Mouse (Mus musculus) frontal cortex, postnatal 25 days (tissue): ENCODE measurements around the gene Cp.
"Not testable (repeated sequence)": the region's sequence is repeated elsewhere in the genome, so short reads cannot be mapped to it uniquely, and the experiment has no call there.

Source experiments
- DNase-seq, 2 experiments: peaks; one replicate each; pipeline ENCODE4 v3.0.0; 2022; ENCODE audit warnings: low spot score in 2 of 2

Cp gene

DNA sequence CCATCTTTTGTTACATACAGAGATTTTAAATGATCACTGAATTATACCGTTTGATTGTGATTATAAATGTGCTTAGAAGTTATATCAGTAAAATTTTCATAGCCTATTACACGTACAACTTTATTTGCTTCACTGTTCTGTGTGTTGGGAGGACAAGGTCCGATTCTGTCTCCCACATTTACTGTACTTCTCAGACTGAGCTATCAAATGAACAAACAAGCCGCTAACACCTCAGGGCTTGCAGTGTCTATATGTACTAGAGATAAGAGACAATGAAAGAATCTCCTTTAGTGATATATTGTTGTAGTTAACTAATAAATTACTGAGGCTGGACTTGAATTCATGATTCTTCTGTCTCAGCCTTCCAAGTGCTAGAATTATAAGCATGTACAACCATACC lies 50.4 kb downstream of the Cp start:
- DNase-seq, result no peak

DNA sequence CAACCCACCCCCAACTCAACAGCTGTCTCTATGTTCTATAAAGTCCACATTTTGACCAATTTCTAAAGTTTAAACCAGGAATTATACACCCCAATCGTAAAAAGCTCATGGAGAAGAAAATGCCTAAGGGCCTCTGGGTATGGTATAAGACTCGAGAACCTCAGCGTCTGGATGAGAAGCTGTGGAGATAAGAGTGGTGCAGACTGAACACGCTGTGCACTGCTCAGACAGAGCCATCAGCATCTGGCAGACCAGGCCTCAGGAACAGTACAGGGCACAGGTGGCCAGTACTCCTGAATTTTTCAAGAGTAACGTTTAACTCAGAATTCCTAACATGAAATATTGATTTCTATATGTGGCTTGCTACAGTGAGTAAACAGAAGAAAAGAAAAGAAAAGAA lies 50.9 kb downstream of the Cp start:
- no peak for DNase-seq

DNA sequence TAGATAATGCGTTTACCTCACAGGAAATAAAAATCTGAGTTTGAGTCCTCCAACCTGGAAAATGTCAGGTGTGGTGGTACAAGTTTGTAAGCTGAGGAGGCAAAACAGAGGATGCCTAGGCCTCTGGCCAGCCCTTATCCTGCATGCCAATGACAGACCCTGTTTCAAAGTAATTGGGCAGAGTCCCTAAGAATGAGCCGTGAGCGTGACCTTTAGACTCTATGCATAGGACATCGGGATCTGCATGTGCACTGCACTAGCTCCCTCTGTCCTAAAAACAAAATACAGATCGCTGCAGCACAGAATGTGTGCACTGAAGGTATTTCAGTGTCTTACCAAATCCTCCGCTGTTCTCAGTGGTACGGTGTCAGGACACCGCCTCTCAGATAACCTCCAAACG lies 53.6 kb downstream of the Cp start:
- DNase-seq, result no peak

DNA sequence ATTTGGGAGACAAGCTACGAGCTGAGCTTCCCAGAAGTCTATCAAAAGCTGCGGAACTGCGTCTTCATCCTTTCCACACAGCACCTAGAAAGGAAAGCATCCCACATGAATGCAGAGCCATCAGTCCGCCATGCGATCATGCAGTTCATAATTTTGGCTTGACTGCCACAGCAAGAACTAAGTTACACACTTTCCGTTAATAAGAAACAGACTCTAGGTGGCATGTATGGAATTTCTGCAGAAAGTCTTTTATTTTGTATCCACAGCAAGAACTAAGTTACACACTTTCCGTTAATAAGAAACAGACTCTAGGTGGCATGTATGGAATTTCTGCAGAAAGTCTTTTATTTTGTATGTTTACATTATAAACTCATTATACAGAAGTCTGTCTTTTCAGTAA lies 54.1 kb downstream of the Cp start:
- DNase-seq, result not testable (repeated sequence)

DNA sequence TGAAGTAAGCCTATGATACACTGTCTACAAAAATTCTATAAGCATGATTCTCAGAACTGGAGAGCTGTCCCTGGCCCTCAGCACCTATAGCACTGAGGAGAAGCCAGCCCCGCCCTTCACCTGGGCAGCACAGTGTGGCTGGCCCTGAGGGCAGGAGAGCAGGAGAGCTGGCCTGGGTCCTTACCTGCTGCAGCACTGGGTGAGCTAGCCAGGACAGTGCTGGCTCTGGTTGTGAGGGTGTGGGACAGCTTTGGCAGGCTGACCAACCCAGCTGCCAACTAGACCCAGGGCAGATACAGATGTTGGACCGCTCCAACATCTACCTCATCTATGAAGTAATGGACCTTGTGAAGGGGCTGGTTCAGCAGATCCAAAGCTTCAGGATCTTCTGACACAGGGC lies 57.6 kb downstream of the Cp start:
- no peak for DNase-seq

DNA sequence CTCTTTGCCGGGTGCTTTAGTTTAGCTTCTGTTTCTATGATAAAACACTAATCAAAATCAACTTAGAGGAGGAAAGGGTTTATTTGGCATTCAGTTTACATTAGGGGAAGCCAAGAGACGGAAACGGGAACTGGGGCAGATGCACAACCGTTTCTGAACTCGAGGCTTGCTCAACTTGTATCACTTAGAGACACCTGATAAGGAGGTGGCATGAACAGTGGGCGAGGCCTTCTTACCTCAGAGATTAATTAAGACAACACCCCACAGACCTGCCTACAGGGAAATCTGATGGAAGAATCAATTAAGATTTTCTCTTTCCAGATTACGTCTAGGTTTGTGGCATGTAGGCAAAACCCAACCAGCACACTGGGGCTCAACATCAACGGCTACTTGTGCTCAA lies 61.2 kb downstream of the Cp start:
- no peak for DNase-seq

DNA sequence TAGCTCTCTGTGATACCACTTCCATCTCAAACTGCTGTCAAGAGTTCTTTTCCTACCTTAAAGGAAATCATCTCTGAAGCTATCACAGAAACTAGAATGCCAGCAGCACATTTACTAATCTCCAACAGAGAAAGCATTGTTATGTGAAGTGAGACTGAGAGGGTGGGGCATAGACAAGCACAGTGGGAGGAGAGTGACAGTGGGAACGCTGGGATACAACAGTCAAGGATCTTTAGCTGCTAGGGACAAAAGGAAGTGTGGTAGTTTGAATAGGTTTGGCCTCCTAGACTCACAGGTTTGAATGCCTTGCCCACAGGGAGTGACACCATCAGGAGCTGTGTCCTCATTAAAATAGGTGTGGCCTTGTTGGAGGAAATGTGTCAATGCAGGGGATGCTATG lies 67.0 kb downstream of the Cp start:
- no peak for DNase-seq

DNA sequence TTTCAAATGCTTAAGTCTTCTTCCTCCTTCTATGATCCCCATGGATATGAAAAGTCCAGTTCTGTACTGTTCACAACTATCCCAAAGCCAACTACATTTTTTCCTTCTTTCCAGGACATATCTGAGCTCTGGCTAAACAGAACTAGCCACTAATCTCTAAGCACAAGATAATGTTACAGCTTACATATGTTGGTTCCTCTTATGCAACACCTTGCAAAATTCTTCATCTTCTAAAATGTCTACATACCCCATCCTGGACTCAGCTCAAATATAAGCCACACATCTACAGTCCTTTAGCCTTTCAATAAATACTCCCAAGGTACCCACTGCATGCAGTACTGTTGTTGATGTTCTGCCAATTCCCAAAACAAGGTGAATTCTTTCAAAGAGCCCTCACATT lies 69.6 kb downstream of the Cp start:
- no peak for DNase-seq

DNA sequence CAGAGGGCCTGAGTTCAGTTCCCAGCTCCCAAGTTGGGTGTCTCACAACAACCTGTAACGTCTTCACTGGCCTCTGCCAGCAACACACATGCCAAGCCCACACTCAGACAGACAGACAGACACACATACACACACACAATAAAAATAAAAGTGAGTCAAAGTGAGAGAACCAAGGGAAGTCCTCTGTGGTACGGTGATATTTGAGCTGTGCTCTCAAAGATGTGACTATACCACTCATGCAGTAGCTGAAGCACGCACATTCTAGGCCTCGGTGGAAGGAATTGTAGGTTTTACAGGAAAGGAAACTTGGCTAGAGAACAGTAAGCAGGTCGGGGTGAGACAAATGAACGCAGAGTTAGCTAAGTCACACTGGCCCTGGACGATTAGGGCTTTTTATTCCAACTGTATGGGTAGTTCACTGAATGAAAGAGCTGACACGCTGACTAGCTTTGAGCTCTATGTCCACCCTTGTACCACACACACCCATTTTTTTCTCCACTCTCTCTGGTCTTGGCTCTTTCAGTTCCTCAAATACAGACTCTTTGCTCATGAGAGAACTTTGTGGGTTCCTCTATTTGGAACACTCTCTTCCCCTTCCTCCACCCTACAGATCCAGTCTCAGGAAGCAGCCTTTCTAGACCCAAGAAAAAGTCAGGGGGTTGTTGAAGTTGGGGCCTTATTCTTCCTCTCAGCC lies 70.3 kb downstream of the Cp start:
- no peak for DNase-seq

DNA sequence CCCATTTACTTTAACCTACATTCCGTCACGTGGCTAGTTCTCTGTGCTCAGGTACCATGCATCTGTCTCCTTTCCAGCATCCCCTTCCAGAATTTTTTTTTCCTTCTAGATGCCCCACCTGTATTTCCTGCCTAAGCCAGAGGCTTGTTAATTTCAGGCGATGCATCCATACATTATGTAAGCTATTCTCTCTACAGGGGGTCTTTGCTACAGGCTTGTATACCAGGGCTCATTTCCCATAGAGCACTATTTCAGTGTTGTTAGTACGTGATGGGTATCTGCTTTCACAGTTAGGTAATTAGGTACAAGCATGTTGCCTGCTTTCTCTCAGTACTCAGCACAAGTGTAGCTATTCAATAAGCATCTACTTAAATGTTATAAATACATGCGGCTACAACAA lies 70.9 kb downstream of the Cp start:
- DNase-seq, result no peak

DNA sequence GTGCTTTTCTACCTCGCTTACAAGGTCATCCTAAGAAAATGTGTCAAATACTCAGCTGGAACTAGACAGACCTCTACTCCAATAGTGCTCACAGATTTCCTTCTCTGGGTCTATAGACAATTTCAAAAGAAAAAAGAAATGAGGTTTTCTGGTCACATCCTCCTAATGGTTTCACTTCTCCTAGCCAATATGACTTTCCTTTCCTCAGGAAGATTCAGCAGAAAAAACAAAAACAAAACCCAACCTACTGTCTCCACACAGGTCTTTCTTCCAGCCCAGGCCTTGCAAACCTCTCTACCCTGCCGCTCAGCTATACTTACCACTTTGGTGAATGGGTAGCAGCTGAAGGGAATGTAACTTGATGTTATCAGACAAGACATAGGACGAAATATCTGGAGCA lies 71.8 kb downstream of the Cp start:
- DNase-seq, result no peak

DNA sequence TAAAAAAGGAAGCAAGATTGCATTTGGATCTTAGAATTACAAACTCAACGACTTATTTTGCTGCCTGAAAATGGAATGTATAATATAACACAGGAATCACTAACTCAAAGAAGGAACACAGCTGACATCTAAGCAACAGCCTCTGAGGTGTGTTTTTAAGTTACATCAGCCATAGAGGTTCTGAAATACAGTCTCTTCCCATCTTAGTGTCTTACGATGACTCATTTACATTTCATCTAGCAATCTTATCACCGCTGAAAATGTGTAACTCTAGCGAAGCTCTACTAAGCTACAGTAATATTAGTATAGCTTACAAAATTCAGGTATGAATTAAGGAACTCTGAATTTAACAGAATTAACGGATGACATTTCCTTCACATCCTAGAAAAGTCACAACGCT lies 74.0 kb downstream of the Cp start:
- no peak for DNase-seq

DNA sequence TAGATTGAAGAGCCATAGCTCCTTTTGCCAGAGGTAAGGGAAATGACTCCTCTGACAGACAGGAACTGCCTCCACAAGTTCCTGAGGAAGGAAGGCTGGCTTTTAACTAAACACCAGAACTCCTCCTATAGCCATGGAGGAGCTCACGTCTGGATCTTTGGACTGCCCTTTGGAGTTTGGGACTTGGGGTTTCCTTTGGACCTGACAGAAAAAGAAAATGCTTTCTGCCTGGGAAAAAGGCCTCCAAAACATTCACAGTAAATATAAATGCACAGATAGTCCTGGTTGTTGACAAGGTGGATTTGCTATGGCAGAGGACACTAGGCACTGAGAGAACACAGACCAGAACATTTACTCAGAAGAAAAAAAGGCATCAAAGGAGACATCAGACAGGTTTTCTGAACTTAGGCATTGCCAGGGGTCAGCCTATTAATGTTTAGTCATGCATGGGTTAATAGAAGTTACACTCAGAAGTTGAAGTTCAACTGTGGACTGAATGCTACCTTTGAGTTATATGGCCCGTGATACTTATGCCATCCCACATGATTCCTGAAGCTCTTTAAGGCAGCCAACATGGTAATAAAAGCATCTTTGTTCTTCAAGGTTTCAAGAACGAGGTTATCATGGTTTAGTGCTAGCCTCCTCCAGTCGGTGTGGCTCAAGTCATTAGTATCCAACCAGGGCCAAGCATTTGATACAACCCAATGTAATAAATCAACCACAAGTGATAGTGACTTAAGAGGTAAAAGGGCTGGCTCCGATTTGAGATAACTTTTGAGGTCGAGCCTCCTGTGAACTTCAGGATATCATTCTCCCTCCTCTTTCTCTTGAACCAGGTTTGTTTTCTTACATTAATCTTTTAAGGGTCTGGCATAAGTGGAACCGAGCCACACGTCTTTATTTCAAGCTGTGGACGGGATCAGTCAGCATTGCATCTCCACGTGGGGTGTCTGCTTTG lies 77.2 kb downstream of the Cp start:
- DNase-seq, result no peak

DNA sequence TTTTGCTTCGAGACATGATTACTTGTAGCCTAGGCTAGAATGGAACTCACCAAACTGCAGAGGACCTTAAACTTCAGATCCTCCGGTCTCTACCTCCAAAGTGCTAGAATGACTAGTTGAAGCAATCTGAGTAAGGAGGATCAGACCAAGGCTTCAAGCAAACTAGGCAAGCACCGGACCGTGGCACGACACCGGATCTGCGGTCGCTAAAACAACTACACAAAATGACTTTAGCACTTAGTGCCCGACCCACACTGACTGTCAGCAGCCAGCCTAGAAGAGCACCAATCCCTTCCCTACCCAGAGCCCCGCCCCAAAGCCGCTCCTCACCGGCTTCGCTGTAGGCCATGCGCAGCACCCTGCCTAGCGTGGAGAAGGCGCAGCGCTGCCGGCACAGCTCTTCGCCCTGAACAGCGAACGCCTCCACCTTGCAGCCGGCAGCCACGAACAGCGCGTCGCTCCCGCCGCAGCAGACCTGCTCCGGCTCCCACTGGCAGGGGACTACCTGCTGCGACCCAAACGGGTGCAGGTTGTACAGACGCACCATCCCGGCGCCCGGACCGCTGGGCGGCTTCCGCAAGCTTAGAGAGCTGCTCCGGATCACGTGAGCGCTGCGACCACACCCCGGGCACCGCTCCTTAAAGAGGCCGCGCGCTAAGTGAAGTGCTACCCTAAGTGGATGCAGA lies 78.0 kb downstream of the Cp start, which contains the start of gene Hps3:
Gene Hps3, minus strand, starts transcription at position 597 of the 686 bp plus-strand sequence.
- DNase-seq, result peak; percentile 78 to 80

DNA sequence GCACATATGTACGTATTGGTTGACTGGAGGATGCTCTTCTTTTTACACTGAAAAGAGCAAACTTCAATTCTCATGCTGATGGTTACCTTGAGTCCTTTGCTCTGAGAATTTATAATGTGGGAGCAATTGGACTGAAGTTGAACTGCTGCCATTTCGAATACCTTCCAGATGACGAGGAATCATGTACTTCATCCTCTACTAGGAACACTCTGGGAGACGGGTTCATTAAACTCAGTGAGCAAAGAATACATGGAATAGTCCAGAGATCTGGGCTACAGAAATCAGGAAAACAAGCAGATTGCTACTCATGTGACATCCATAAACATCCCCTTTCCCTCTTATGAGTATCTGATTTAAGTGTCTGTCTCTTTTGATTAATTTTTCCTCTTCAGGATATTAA lies 79.2 kb downstream of the Cp start:
- no peak for DNase-seq

DNA sequence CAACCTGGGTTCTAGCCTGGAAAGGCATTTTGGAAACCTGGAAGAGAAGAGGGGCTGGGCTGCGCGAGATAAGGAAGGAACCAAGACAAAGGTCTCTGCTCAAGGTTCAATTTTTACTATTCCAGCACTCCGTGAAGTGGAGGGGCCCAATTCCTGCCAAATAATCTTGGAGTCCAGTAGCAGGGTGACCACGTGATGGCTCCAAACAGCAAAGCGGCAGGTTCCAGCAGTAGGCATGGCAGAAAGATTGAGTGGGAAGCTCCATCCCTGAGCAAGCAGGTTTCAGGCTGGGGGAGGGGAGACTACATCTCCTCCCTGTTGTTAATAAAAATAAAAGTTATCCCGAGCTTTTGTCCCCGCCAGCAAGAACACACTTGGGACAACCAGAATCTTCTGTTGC lies 84.6 kb downstream of the Cp start:
- not testable (repeated sequence) for DNase-seq

DNA sequence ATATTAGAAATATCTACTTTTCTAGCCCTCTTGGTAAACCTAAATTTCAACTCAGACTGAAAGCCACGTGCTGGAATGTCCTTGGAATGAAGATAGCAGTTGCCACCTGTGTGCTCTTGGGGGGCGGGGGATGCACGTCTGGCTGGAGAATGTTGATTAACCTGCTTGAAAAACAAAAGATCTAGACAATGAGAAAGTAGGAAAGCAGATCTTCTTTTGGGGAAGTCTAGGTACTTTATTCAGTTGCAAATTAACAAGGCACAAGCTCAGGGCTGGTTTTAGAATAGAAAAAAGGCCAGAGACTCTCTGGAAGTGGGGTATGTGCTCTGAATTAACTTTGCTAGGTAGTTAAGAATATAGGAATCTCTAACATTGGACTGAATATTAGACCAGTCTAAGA lies 87.9 kb downstream of the Cp start:
- not testable (repeated sequence) for DNase-seq

DNA sequence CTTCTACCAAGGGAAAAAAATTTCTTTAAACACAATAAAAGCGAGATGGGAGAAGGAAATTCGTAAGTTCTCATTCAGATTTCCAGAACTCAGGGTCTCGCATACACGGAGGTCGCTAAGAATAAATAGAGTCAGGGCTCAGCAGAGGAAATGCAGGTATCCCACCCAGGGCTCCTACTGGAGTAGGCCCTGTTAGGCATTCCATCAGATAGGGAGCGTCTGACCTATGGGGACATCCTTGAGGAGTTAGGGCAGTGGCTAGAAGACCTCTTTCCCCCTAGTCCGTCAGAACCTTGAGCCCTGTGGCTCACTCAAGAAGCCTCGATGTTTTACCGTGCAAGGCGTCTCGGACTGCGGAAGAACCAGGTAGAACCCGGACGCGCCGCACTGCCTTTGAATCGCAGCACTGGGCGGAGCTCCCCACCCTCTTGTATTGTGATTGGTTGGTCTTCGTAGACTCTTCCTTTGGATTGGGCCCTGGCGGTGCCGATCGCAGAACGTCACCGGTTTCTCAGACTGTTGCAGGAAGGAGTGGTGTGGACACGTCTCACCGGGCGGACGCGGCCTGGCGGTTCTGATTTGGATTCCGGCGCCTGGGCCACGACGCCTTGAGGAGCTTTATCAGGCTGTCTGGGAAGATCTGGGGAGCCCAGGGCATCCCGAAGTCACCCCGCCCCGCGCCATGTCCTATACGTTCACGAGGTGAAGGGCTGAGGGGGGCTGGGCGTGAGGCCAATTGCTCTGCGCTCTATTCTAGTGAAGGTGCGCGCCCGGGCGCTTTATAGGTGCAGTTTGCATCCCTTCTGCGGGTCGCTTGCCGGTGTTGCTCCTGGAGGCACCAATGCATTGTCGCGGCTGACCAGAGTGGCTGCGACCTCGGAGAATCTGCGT lies 100.7 kb downstream of the Cp start, which contains the start of gene Hltf:
Gene Hltf, plus strand, starts transcription at position 506 of the 891 bp plus-strand sequence.
- DNase-seq, result peak; percentile 92 to 93

DNA sequence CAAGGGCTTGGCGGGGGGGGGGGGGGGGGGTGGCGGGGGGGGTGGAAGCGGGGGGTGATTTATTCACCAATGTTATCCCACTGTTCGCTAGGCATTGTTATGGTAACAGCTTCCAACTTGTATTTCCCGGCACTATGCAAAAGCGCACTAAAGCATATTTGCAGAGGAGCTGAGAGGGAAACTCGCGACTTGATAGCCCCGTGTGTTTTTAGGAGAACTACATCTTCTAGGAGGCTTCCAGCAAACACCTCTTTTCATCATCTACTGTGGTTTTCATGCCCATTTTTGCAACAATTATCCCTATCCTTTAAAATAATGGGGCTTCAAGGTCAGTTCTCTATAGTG lies 101.3 kb downstream of the Cp start:
- DNase-seq, result no peak
